Mouse (Mus musculus): ENCODE data around the gene Nop16.

The Nop16 gene

GRCm38 (mm10) chr13:54598622-54599143 is 8.8 kb upstream of the Nop16 start:
- intact Hi-C loops (cut with DNase I): no loop called here

DNA sequence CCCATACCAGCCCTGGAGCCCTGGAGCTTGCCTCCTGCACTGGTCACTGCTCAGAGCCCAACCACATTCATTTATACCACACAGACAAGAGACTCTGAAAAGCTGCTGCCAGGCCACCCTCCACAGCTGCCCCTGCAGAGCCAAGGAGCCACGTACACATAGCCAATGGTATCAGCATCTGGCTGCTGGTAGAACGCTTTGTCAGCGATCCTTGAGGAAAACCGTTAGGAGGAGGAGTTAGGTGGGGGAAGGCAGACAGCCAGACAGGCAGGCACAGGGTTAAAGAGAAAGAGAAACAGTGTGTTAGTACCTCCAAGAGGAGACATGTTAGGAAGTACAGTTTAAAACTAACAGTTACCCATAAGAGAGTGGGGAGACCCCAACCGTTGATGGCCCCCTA is 7.0 kb upstream of the Nop16 start:
- intact Hi-C loops (cut with DNase I): no loop called here

GRCm38 (mm10) chr13:54596107-54596690 is 6.3 kb upstream of the Nop16 start:
- intact Hi-C loops (cut with DNase I): no loop called here

GRCm38 (mm10) chr13:54593617-54594016 is 3.7 kb upstream of the Nop16 start:
- intact Hi-C loops (cut with DNase I): no loop called here

GRCm38 (mm10) chr13:54591776-54592356 is 2.0 kb upstream of the Nop16 start:
- intact Hi-C loops (cut with DNase I): no loop called here

- intact Hi-C loops (cut with DNase I): no loop called here
Measured at GRCm38 (mm10) chr13:54589414-54589995, 385 bp downstream of the Nop16 start.

GRCm38 (mm10) chr13:54585831-54586230 is 4.1 kb downstream of the Nop16 start:
- intact Hi-C loops (cut with DNase I): no loop called here

GRCm38 (mm10) chr13:54582860-54583259 is 7.0 kb downstream of the Nop16 start:
- intact Hi-C loops (cut with DNase I): no loop called here

DNA sequence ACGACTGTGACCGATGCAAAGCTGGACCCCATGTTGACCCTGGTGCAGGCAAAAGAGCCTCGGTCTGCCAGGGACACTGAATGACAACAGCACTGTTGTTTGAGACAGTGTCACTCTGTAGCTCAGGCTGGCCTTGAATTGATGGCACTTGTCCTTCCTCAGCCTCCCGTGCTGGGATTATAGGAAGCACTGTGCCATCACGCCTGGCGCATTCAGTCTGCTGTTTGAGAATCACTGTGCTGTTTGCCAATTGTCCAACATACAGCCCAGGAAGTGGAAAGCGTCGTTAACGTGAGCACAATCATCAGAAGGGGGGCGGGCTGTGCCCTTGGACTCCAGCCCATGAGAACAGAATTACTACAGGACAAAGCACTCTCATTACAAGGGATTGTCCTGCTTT is 7.8 kb downstream of the Nop16 start:
- intact Hi-C loops (cut with DNase I): no loop called here

DNA sequence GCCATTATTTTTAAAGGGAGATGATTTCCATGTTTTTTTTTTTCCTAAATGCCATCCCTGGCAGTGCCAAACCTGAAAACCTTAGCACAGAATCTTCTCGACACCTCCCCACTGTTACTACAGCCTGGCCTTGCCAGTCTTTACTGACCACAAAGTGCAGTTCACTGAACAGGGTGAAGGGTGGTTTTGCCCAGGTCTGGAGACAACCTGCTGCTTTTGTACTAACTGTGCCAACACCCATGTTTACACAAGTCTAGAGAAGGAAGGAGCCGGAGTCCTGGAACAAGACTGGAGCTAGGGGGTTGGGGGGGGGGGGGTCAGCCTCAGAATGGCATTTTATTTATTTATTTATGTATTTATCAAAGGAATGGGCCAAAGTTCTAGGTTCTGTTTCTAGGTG is 8.5 kb downstream of the Nop16 start:
- intact Hi-C loops (cut with DNase I): no loop called here

DNA sequence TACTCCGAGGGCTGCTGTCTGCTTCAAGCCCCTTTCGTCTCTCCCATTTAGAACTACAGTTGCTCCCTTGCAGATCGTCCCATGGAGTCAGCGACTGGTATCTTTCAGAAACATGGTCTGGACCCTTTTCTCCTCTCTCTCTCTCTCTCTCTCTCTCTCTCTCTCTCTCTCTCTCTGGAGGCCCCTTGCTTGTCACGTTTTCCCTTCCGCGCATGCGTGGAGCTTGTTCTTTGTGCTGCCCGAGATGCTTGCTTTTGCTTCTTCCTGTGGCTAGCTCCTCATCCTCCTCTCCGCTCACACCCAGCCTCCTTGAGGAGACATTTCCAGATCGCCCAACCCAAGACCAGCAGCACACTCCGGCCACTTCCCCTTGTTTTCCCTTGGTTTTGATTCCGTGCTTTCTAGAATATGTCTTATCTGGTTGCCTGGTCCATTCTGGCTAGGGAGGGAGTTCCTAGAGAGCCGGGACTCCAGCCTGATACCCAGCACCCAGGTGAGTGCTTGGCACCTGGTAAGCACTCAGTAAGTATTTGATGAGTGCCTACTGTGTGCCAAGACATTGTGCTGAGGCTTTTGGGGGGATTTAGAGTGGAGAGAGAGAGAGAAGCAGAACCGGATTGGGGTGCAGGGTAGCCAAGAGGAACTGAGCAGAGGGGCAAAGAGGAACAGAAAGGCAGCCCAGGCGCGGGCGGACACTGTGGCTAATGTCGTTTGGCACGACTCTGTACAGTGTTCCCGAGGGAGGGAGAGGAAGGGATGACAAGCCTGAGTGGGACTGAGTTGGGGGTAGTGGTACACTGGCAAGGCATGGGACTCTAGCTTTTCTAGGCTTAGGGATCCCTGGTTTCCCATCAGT is 12.0 kb downstream of the Nop16 start:
- intact Hi-C loops (cut with DNase I): loop anchor here (5.0 kb wide), 1 partner anchor 44 kb away; the partner anchor contains the start of gene Faf2

DNA sequence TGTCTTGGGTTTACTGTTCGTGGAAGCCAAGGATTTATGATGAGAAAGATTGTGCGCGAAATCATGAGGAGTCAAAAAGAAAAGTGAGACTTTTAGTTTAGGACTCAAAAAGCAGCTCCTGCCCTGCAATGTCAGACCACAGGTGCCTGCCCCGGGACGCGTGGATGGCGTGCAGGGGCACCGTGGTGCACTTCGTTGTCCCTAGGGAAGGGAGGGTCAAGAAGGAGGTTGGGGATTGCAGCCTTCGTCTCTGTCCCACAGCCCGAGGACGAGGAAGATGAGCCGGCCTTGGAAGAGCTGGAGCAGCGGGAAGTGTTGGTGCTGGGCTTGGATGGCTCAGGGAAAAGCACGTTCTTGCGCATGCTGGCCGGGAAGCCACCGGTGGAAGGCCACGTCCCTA is 14.4 kb downstream of the Nop16 start:
- intact Hi-C loops (cut with DNase I): loop anchor here (5.0 kb wide), 1 partner anchor 47 kb away; the partner anchor contains the start of gene Faf2

- intact Hi-C loops (cut with DNase I): loop anchor here (5.0 kb wide), 1 partner anchor 47 kb away; the partner anchor contains the start of gene Faf2
Measured at GRCm38 (mm10) chr13:54574854-54575481, 14.9 kb downstream of the Nop16 start, which contains the start of gene Arl10. Gene Arl10, plus strand, starts transcription at chr13:54575015.

DNA sequence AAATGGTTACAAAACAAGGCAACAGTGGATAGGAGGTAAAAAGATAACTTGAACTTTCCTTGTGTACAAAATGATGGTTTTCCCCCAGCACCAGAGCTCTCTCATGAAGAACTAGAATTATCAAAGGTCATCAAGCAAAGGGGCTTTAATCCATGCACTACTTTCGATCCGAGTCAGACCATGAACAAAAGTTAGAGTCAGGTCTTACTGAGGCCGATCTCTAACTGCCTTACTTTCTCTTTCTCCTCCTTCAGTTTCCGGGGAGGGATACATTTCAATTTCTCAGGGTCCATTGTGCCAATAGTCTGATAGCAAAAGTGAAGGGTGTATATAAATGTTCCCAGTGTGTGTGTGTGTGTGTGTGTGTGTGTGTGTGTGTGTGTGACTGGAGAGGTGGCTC is 17.3 kb downstream of the Nop16 start:
- intact Hi-C loops (cut with DNase I): no loop called here

- intact Hi-C loops (cut with DNase I): no loop called here
Measured at GRCm38 (mm10) chr13:54571637-54572036, 18.3 kb downstream of the Nop16 start.

DNA sequence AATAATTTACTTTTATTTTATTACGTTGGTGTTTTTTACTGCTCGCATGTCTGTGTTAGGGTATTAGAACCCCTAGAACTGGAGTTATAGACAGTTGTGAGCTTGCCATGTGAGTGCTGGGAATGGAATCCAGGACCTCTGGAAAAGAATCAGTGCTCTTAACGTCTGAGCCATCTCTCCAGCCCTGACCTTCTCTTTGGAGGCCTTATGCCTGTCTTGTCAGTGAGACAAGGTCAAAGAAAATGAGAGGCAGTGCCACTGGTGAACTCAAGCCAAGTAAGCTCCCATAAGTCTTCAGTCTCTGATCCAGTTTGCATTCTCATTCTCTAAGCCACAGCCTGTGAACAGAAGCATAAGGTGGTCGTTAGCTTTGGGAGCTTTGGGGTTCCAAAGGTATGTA is 19.2 kb downstream of the Nop16 start:
- intact Hi-C loops (cut with DNase I): no loop called here

- intact Hi-C loops (cut with DNase I): no loop called here
Measured at GRCm38 (mm10) chr13:54569282-54569681, 20.6 kb downstream of the Nop16 start.

DNA sequence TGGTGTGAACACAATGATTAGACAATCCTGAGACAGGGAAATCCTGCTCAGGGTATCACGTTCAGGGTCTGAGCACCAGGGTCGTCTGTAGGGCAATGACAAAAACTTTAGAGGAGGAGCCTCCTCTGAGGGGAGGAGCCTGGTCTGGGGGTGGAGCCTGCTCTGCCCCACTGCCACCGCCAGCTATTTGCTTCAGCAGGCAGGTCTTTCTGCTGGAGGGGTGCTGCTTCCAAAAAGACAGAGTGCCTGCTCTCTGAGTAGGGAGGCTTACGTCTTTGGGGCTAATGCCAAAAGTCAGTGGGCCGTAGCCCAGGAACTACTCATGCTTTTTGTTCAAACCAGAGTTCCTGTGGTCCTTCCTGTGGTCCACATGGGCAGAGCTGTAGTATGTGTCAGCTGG is 21.5 kb downstream of the Nop16 start:
- intact Hi-C loops (cut with DNase I): no loop called here

- intact Hi-C loops (cut with DNase I): no loop called here
Measured at GRCm38 (mm10) chr13:54565594-54566345, 24.1 kb downstream of the Nop16 start.

DNA sequence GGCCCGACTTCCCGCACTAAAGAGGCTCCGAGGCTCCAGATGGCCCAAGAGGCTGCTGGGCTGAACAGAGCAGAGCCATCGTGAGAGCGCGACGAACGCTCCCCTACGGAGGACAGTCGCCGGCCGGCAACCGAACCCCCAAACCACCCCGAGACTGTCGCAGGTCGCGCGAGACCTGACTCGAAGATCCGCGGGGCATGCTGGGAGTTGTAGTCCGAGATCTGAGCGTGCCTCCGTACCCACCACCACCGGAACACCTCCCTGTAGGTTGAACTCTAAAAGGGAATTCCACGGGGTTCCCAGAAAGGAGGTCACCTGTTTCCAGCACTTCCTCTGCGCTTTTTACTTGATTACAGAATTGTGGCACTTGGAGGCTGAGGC is 24.7 kb downstream of the Nop16 start, which contains the start of gene 4833439L19Rik:
Gene 4833439L19Rik, minus strand, starts transcription at position 235 of the 381 bp plus-strand sequence.
- intact Hi-C loops (cut with DNase I): no loop called here
